ENCODE assay signal across 10 mouse cellular contexts in genomic region chr7:19420121-19420520, GRCm38 (mm10). TPM values are rescaled to one million over a fixed set of nuclear protein-coding genes. Genes with fewer than 3 reads are reported as not detected.
A peak's percentile ranks its signal among the peaks of the same experiment; 100 is the strongest.
DNase-seq lines count a peak whose midpoint lies in the region; ATAC-seq lines count a peak whose summit lies in the region.
"Had no signal": no experiment of that assay in that cellular context is flagged by ENCODE, and none has a peak within 500 bp of the region (broad histone marks: within the 10 kb centered on the region; RNA-seq: fewer than 3 reads in every experiment).

No protein-coding gene starts in this region.

- WGBS in kidney, embryonic 15.5 days, result 5% methylated on average over 28 of the region's 28 CpGs
- 10% methylated on average over 28 of the region's 28 CpGs for WGBS in hindbrain, embryonic 16.5 days

- no peak for DNase-seq in kidney, adult 18-20 months
- DNase-seq in thymus, postnatal 0 days (ENCODE audit: low spot score), result peak; percentile 29
- no peak for DNase-seq in thymus, adult 18-20 months
- no peak for DNase-seq in natural killer cell, adult 2 months (ENCODE audit: low spot score in 2 of 2)
- DNase-seq in adrenal gland, adult 8-10 months, result no peak
- DNase-seq: cerebellum, postnatal 14 days had no signal

- no peak for ATAC-seq in kidney, embryonic 15.5 days (replicated peaks; ENCODE audit: low FRiP score)
- no peak for ATAC-seq in hindbrain, embryonic 16.5 days

- H3K27me3 ChIP-seq in kidney, embryonic 15.5 days, result peaks cover 62% of the 10 kb centered on the region
- H3K27me3 ChIP-seq in hindbrain, embryonic 16.5 days (replicated peaks; ENCODE audit: control insufficient read depth, insufficient read depth, low read length), result peaks cover 20% of the 10 kb centered on the region

- no peaks in the 10 kb centered on the region for H3K9me3 ChIP-seq in kidney, embryonic 15.5 days (replicated peaks)
- no peaks in the 10 kb centered on the region for H3K9me3 ChIP-seq in hindbrain, embryonic 16.5 days (ENCODE audit: control insufficient read depth, low read length)
- H3K9me3 ChIP-seq: forebrain, embryonic 12.5 days had no signal

- H3K4me2 ChIP-seq in kidney, embryonic 15.5 days, result peak overlapping the region; percentile 50
- peak overlapping the region; percentile 37 for H3K4me2 ChIP-seq in hindbrain, embryonic 16.5 days (ENCODE audit: low read length)

- H3K4me1 ChIP-seq in kidney, embryonic 15.5 days, result peaks cover 13% of the 10 kb centered on the region
- peaks cover 3% of the 10 kb centered on the region; the same call in 1 of the 2 replicates for H3K4me1 ChIP-seq in hindbrain, embryonic 16.5 days (ENCODE audit: control insufficient read depth, insufficient read depth, low read depth, low read length)

- H3K36me3 ChIP-seq in kidney, embryonic 15.5 days, result peaks cover 4% of the 10 kb centered on the region
- H3K36me3 ChIP-seq in hindbrain, embryonic 16.5 days (ENCODE audit: control insufficient read depth, insufficient read depth, low read length), result peaks cover 6% of the 10 kb centered on the region; the same call in 1 of the 2 replicates

- H3K4me3 ChIP-seq in kidney, embryonic 15.5 days (replicated peaks), result peak overlapping the region; percentile 22
- H3K4me3 ChIP-seq in hindbrain, embryonic 16.5 days (ENCODE audit: low read length), result peak overlapping the region; percentile 20; the same call in 1 of the 2 replicates

- H3K9ac ChIP-seq in kidney, embryonic 15.5 days, result no peak overlapping the region
- 0 out of 2 replicates have a peak overlapping the region, but pooled peaks have one; percentile 28 for H3K9ac ChIP-seq in hindbrain, embryonic 16.5 days (ENCODE audit: low read depth, low read length)

- H3K27ac ChIP-seq in kidney, embryonic 15.5 days, result no peak overlapping the region
- no peak overlapping the region for H3K27ac ChIP-seq in hindbrain, embryonic 16.5 days (ENCODE audit: low read depth, low read length)
- H3K27ac ChIP-seq: forebrain, embryonic 12.5 days had no signal

RNA-seq across cellular contexts. Expression of gene Ckm, which starts 15.5 kb away (rescaled TPM):
- 22.6 and 58.1 TPM in 2 replicates for polyA plus RNA-seq in kidney, embryonic 15.5 days (2015; fragmentation: Nextera tagmentation; extraction: Ambion mirVana)
- polyA plus RNA-seq in thymus, postnatal 0 days (2015; fragmentation: Nextera tagmentation; extraction: Ambion mirVana), result 3.6 and 7.0 TPM in 2 replicates
- 0.64 and 47.3 TPM in 2 replicates for polyA plus RNA-seq in hindbrain, embryonic 16.5 days (2015; fragmentation: Nextera tagmentation; extraction: Ambion mirVana)
- total RNA-seq in adrenal gland, adult 8-10 months (2022), result not detected
- polyA plus RNA-seq: forebrain, embryonic 12.5 days had no signal

RNA-seq across cellular contexts. Expression of gene Klc3, which starts 16.2 kb away (rescaled TPM):
- polyA plus RNA-seq in kidney, embryonic 15.5 days (2015; fragmentation: Nextera tagmentation; extraction: Ambion mirVana), result 5.1 and 6.3 TPM in 2 replicates
- 35.3 and 38.4 TPM in 2 replicates for polyA plus RNA-seq in thymus, postnatal 0 days (2015; fragmentation: Nextera tagmentation; extraction: Ambion mirVana)
- 2.2 and 2.5 TPM in 2 replicates for polyA plus RNA-seq in hindbrain, embryonic 16.5 days (2015; fragmentation: Nextera tagmentation; extraction: Ambion mirVana)
- total RNA-seq in adrenal gland, adult 8-10 months (2022), result 10 to 100 TPM in 1 of 4 experiments, 1 to 10 TPM in 2, under 1 TPM in 1; 0.61 to 13.6 (median 5.5) TPM
- total RNA-seq: granulocyte monocyte progenitor cell, adult 5-6 weeks had no signal

RNA-seq across cellular contexts. Expression of gene Ercc2, which starts 38.3 kb away (rescaled TPM):
- 16.0 and 19.5 TPM in 2 replicates for polyA plus RNA-seq in kidney, embryonic 15.5 days (2015; fragmentation: Nextera tagmentation; extraction: Ambion mirVana)
- polyA plus RNA-seq in thymus, postnatal 0 days (2015; fragmentation: Nextera tagmentation; extraction: Ambion mirVana), result 14.3 and 15.1 TPM in 2 replicates
- polyA plus RNA-seq in hindbrain, embryonic 16.5 days (2015; fragmentation: Nextera tagmentation; extraction: Ambion mirVana), result 22.6 and 25.1 TPM in 2 replicates
- total RNA-seq in adrenal gland, adult 8-10 months (2022), result 10 to 100 TPM; 31.0 to 44.8 (median 39.2) TPM

RNA-seq across cellular contexts. Expression of gene Mark4, which starts 38.5 kb away (rescaled TPM):
- polyA plus RNA-seq in kidney, embryonic 15.5 days (2015; fragmentation: Nextera tagmentation; extraction: Ambion mirVana), result 6.6 and 9.4 TPM in 2 replicates
- polyA plus RNA-seq in thymus, postnatal 0 days (2015; fragmentation: Nextera tagmentation; extraction: Ambion mirVana), result 6.7 and 9.0 TPM in 2 replicates
- polyA plus RNA-seq in hindbrain, embryonic 16.5 days (2015; fragmentation: Nextera tagmentation; extraction: Ambion mirVana), result 13.5 and 15.9 TPM in 2 replicates
- 10 to 100 TPM; 44.4 to 53.9 (median 47.6) TPM for total RNA-seq in adrenal gland, adult 8-10 months (2022)

RNA-seq across cellular contexts. Expression of gene Exoc3l2, which starts 43.0 kb away (rescaled TPM):
- polyA plus RNA-seq in kidney, embryonic 15.5 days (2015; fragmentation: Nextera tagmentation; extraction: Ambion mirVana), result 3.0 TPM in 2 replicates
- 0.74 and 0.78 TPM in 2 replicates for polyA plus RNA-seq in thymus, postnatal 0 days (2015; fragmentation: Nextera tagmentation; extraction: Ambion mirVana)
- 0.97 and 1.5 TPM in 2 replicates for polyA plus RNA-seq in hindbrain, embryonic 16.5 days (2015; fragmentation: Nextera tagmentation; extraction: Ambion mirVana)
- total RNA-seq in adrenal gland, adult 8-10 months (2022), result 10 to 100 TPM; 31.9 to 69.2 (median 51.8) TPM
